Mouse (Mus musculus): ENCODE measurements around the gene Rrp12. TPM values are rescaled to one million over a fixed set of nuclear protein-coding genes. Genes with fewer than 3 reads are reported as not detected.

Rrp12 gene
- polyA plus RNA-seq, 3 experiments from 2014 or later: 5.9 to 8.6 (median 7.5) TPM

DNA sequence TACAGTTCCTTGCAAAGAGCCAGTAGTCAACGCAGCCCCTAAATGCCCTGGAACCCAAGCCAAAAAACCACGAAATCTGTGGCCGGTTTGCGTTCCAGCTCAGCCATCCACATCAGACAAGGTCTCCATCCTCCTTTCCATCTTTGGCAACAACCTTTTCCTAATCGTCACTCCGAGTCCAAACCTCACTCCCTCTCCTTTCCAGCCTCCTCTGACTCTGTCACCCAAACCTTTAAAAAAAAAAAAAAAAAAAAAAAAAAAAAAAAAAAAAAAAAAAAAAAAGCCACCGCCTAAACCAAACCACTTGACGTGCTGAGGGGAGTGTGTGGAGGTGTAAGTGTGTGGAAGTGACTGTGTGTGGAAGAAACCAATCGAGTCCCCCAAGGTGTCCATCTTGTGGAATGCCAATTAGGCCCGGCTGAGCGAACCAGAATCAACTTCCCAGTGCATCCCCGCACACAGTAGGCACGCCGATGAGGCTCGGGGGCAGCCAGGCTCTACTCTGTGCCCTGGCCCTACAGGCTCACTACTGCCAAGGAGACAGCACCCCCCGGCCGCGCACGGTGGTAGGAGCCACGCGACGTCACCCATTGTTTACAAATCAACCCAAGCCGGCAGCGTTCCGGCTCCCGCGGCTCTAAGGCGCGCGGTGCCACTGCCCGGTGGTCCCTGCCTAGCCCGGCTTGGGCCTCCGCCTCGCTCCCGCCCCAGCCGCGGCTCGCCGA is 66.4 kb downstream of the Rrp12 start, which contains the start of gene Frat1:
Gene Frat1 (plus strand): TSS at position 590 of the 725 bp plus-strand sequence.
- ATAC-seq: peak; percentile 89

DNA sequence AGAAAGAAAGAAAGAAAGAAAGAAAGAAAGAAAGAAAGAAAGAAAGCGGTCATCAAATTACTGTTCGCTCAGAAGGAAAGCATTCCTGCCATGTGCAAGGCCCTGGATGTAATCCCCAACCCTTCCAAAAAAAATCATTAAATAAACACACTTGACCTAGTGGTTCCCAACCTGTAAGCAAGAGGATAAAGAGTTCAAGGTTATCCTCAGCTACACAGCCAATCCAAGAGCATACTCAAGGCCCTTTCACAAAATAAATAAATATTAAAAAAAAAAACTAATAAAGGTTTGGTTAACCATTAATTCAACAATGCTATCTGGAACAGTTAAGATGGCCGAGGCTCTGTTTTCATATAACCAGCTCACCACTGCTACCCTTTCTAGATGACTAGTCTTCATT is 67.0 kb downstream of the Rrp12 start:
- no peak for ATAC-seq

GRCm38 (mm10) chr19:41826529-41826928 is 69.4 kb downstream of the Rrp12 start:
- no peak for ATAC-seq

DNA sequence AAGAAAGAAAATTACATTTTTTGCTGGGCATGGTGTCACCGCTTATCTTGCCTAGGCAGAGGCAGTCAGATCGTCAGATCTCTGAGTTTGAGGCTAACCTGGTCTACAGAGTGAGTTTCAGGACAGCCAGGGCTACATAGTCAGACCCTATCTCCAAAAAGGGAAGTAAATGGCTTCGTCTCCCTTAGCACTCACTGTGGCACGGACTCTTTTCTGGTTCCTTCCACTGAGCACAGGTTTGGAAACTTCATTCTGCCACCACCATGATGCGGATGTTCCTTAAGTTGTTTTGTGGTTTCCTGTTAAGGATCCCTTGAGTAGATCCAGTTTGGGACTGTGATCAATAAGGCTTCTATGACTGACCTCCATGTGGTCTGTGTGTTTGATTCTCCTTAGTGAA is 71.0 kb downstream of the Rrp12 start:
- no peak for ATAC-seq

- ATAC-seq: no peak
Measured at GRCm38 (mm10) chr19:41822589-41822988, 73.4 kb downstream of the Rrp12 start.

- no peak for ATAC-seq
Measured at GRCm38 (mm10) chr19:41821436-41821835, 74.5 kb downstream of the Rrp12 start.

GRCm38 (mm10) chr19:41818749-41819148 is 77.2 kb downstream of the Rrp12 start:
- ATAC-seq: no peak

DNA sequence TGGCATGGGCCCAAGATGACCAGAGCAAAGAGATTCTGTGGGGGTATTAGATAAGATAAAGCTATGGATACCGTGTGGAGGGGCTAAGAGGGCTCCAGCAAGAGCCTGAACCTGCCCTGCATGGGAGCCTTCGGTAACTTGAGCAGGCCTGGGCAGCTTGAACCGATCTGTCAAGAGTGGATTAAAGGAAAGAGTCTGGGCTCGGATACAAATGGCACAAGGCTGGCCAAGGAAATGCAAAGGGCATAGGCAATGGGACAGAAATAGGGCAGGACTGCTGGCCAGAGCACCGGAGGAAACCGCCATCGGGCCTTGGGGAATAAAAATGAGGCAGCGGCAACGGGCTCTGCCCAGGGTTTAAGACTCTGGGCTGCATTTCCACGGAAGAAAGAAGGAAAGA is 78.6 kb downstream of the Rrp12 start:
- ATAC-seq: no peak

GRCm38 (mm10) chr19:41816915-41817314 is 79.1 kb downstream of the Rrp12 start:
- no peak for ATAC-seq

DNA sequence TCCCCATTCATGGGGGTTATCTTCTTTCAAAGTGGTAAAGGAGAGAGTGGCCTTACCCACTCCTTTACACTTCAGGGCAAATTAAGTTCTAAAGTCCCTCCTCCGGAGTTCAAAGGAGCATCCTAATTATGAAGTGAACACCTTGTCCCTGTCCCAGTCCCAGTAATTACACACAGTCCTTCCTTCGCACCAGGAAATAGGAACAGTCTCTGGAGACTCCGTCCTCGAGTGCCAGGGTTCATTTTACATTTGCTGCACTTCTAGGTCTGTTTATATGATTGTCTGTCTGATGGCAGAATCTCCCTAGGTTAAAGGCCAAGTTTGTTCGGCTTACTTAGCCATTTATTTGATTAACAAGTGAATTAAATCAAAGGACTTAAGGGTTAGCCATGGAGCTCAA is 79.6 kb downstream of the Rrp12 start:
- ATAC-seq: no peak

DNA sequence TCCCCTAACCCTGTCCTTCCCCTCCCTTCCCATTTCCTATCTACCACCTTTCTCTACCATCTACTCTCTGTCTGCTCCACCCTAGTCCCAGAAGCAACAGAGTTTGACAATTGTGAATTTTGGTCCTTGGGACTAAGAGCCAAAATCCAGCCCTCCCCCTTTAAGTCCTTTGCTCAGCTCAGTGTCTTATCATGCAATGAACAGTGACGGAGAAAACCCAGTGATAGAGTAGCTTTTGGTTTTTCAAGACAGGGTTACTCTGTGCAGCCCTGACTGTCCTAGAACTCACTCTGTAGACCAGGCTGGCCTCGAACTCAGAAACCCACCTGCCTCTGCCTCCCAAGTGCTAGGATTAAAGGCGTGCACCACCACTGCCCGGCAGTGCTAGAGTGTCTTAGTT is 82.6 kb downstream of the Rrp12 start:
- no peak for ATAC-seq

Other genes with a start within 250 kb of the Rrp12 start
- not detected for gene Slit1, start 152.5 kb downstream of the Rrp12 start, polyA plus RNA-seq (2017; shearing (Covaris generic))
- 10 to 100 TPM in 1 of 3 experiments, 1 to 10 TPM in 2; 2.7 to 21.2 (median 2.7) TPM for gene Arhgap19, start 94.1 kb downstream of the Rrp12 start, polyA plus RNA-seq (2017; shearing (Covaris generic))
- 10 to 100 TPM in 2 of 3 experiments, 1 to 10 TPM in 1; 7.8 to 24.9 (median 21.2) TPM for gene Frat1, start 66.2 kb downstream of the Rrp12 start, polyA plus RNA-seq (2017; shearing (Covaris generic))
- gene Frat2, start 48.0 kb downstream of the Rrp12 start, polyA plus RNA-seq (2017; shearing (Covaris generic)): 1 to 10 TPM in 2 of 3 experiments, under 1 TPM in 1; 0.33 to 1.5 (median 1.3) TPM
- 10 to 100 TPM; 52.3 to 81.2 (median 59.2) TPM for gene Pgam1, start 15.8 kb upstream of the Rrp12 start, polyA plus RNA-seq (2017; shearing (Covaris generic))
- 10 to 100 TPM; 66.9 to 92.2 (median 92.1) TPM for gene Exosc1, start 37.2 kb upstream of the Rrp12 start, polyA plus RNA-seq (2017; shearing (Covaris generic))
- gene Zdhhc16, start 37.3 kb upstream of the Rrp12 start, polyA plus RNA-seq (2017; shearing (Covaris generic)): 10 to 100 TPM; 38.4 to 48.4 (median 43.2) TPM
- gene Mms19, start 85.0 kb upstream of the Rrp12 start, polyA plus RNA-seq (2017; shearing (Covaris generic)): 10 to 100 TPM; 58.6 to 97.5 (median 79.2) TPM
- 1 to 10 TPM; 1.1 to 4.7 (median 3.9) TPM for gene Ubtd1, start 85.6 kb upstream of the Rrp12 start, polyA plus RNA-seq (2017; shearing (Covaris generic))
- not detected for gene Ankrd2, start 139.8 kb upstream of the Rrp12 start, polyA plus RNA-seq (2017; shearing (Covaris generic))
- gene Hoga1, start 149.4 kb upstream of the Rrp12 start, polyA plus RNA-seq (2017; shearing (Covaris generic)): not detected
- not detected for gene 4933411K16Rik, start 156.1 kb upstream of the Rrp12 start, polyA plus RNA-seq (2017; shearing (Covaris generic))
- under 1 TPM; 0.55 to 0.75 (median 0.65) TPM for gene Morn4, start 190.2 kb upstream of the Rrp12 start, polyA plus RNA-seq (2017; shearing (Covaris generic))
- 10 to 100 TPM in 2 of 3 experiments, 1 to 10 TPM in 1; 8.1 to 16.7 (median 11.9) TPM for gene Pi4k2a, start 194.3 kb upstream of the Rrp12 start, polyA plus RNA-seq (2017; shearing (Covaris generic))
- 10 to 100 TPM in 1 of 3 experiments, 1 to 10 TPM in 2; 6.1 to 12.0 (median 6.8) TPM for gene Avpi1, start 232.9 kb upstream of the Rrp12 start, polyA plus RNA-seq (2017; shearing (Covaris generic))

All from inflammation-experienced regulatory T-cells, adult 6 months (primary cell).